In genomic region chr1:168518087-168518486, GRCm38 (mm10) we compare ENCODE assay signal across 17 mouse cellular contexts.
DNase-seq lines count a peak whose midpoint lies in the region; ATAC-seq and TF ChIP-seq lines count a peak whose summit lies in the region.
"Had no signal": no experiment of that assay in that cellular context is flagged by ENCODE, and none has a peak within 500 bp of the region (broad histone marks: within the 10 kb centered on the region; RNA-seq: fewer than 3 reads in every experiment).

No protein-coding gene starts in this region.

- peak; percentile 89 for TF ChIP-seq EP300 in lung, postnatal 0 days (IDR thresholded peaks at IDR 0.05)

- no peak for TF ChIP-seq CTCF in lung, embryonic 14.5 days (IDR thresholded peaks at IDR 0.05; ENCODE audit: low read depth)
- no peak for TF ChIP-seq CTCF in lung, postnatal 0 days (IDR thresholded peaks at IDR 0.05)

- no peaks in the 10 kb centered on the region for H3K4me1 ChIP-seq in lung, embryonic 14.5 days (ENCODE audit: insufficient read depth)
- H3K4me1 ChIP-seq in lung, postnatal 0 days (ENCODE audit: insufficient read depth, low read depth, low read length) = no peaks in the 10 kb centered on the region
- no peaks in the 10 kb centered on the region for H3K4me1 ChIP-seq in heart, embryonic 12.5 days (replicated peaks)
- H3K4me1 ChIP-seq in intestine, embryonic 15.5 days (replicated peaks) = no peaks in the 10 kb centered on the region
- H3K4me1 ChIP-seq: embryonic facial prominence, embryonic 12.5 days; forebrain, embryonic 15.5 days; hindbrain, embryonic 10.5 days; hindbrain, embryonic 15.5 days had no signal

- H3K9me3 ChIP-seq in lung, embryonic 14.5 days (ENCODE audit: low read depth, low read length) = no peaks in the 10 kb centered on the region
- H3K9me3 ChIP-seq in lung, postnatal 0 days (ENCODE audit: low read length) = no peaks in the 10 kb centered on the region
- H3K9me3 ChIP-seq in heart, embryonic 12.5 days (replicated peaks) = no peaks in the 10 kb centered on the region
- H3K9me3 ChIP-seq in intestine, embryonic 15.5 days = no peaks in the 10 kb centered on the region
- H3K9me3 ChIP-seq: embryonic facial prominence, embryonic 12.5 days; forebrain, embryonic 15.5 days; hindbrain, embryonic 10.5 days; hindbrain, embryonic 15.5 days had no signal

- DNase-seq in adrenal gland, adult 2 months = peak; percentile 28
- no peak for DNase-seq in adrenal gland, adult 18-20 months (ENCODE audit: low spot score in 2 of 2)
- peak; percentile 9 for DNase-seq in lung, embryonic 14.5 days
- DNase-seq in lung, postnatal 14 days = no peak
- DNase-seq in lung, postnatal 0 days (ENCODE audit: low spot score) = peak; percentile 87
- DNase-seq: cerebellum, adult 11 months; cerebellum, adult 8-10 months; cerebellum, postnatal 14 days; gastrocnemius, postnatal 36 days; heart, adult 2 months had no signal

- H3K4me3 ChIP-seq in lung, embryonic 14.5 days (ENCODE audit: low read depth, low read length) = no peak overlapping the region
- H3K4me3 ChIP-seq in lung, postnatal 0 days (ENCODE audit: low read depth, low read length) = no peak overlapping the region
- H3K4me3 ChIP-seq in heart, embryonic 12.5 days = no peak overlapping the region
- H3K4me3 ChIP-seq in intestine, embryonic 15.5 days (replicated peaks) = no peak overlapping the region
- H3K4me3 ChIP-seq: embryonic facial prominence, embryonic 12.5 days; forebrain, embryonic 15.5 days; heart, adult 2 months; hindbrain, embryonic 10.5 days; hindbrain, embryonic 15.5 days had no signal

- H3K4me2 ChIP-seq in lung, embryonic 14.5 days = no peak overlapping the region
- no peak overlapping the region for H3K4me2 ChIP-seq in lung, postnatal 0 days (replicated peaks; ENCODE audit: low read depth, low read length)
- no peak overlapping the region for H3K4me2 ChIP-seq in heart, embryonic 12.5 days
- no peak overlapping the region for H3K4me2 ChIP-seq in intestine, embryonic 15.5 days (replicated peaks)
- H3K4me2 ChIP-seq: embryonic facial prominence, embryonic 12.5 days; forebrain, embryonic 15.5 days; heart, embryonic 11.5 days; hindbrain, embryonic 15.5 days had no signal

- H3K9ac ChIP-seq in lung, embryonic 14.5 days = no peak overlapping the region
- no peak overlapping the region for H3K9ac ChIP-seq in lung, postnatal 0 days (replicated peaks; ENCODE audit: low read depth)
- H3K9ac ChIP-seq in heart, embryonic 12.5 days = no peak overlapping the region
- H3K9ac ChIP-seq in intestine, embryonic 15.5 days = no peak overlapping the region
- H3K9ac ChIP-seq: embryonic facial prominence, embryonic 12.5 days; forebrain, embryonic 15.5 days; hindbrain, embryonic 15.5 days had no signal

- no peaks in the 10 kb centered on the region for H3K36me3 ChIP-seq in lung, embryonic 14.5 days (ENCODE audit: insufficient read depth)
- H3K36me3 ChIP-seq in lung, postnatal 0 days (ENCODE audit: insufficient read depth, low read length) = no peaks in the 10 kb centered on the region
- H3K36me3 ChIP-seq in heart, embryonic 12.5 days = no peaks in the 10 kb centered on the region
- H3K36me3 ChIP-seq in intestine, embryonic 15.5 days = no peaks in the 10 kb centered on the region
- H3K36me3 ChIP-seq: embryonic facial prominence, embryonic 12.5 days; forebrain, embryonic 15.5 days; hindbrain, embryonic 10.5 days; hindbrain, embryonic 15.5 days had no signal

- WGBS in lung, embryonic 14.5 days = 70% methylated on average over 6 of the region's 6 CpGs
- 52% methylated on average over 6 of the region's 6 CpGs for WGBS in lung, postnatal 0 days
- WGBS in heart, embryonic 12.5 days = 92% methylated on average over 6 of the region's 6 CpGs
- 93% methylated on average over 6 of the region's 6 CpGs for WGBS in intestine, embryonic 15.5 days

- no peaks in the 10 kb centered on the region for H3K27me3 ChIP-seq in lung, embryonic 14.5 days (ENCODE audit: insufficient read depth, low read length)
- H3K27me3 ChIP-seq in lung, postnatal 0 days (replicated peaks; ENCODE audit: insufficient read depth, low read length) = no peaks in the 10 kb centered on the region
- H3K27me3 ChIP-seq in heart, embryonic 12.5 days (replicated peaks) = no peaks in the 10 kb centered on the region
- H3K27me3 ChIP-seq in intestine, embryonic 15.5 days (replicated peaks) = no peaks in the 10 kb centered on the region
- H3K27me3 ChIP-seq: embryonic facial prominence, embryonic 12.5 days; forebrain, embryonic 15.5 days; hindbrain, embryonic 15.5 days had no signal

- H3K27ac ChIP-seq in lung, embryonic 14.5 days (ENCODE audit: low read depth) = no peak overlapping the region
- H3K27ac ChIP-seq in lung, postnatal 0 days (ENCODE audit: low read length) = no peak overlapping the region
- H3K27ac ChIP-seq in heart, embryonic 12.5 days (ENCODE audit: poor library complexity, severe bottlenecking) = no peak overlapping the region
- no peak overlapping the region for H3K27ac ChIP-seq in intestine, embryonic 15.5 days
- H3K27ac ChIP-seq: embryonic facial prominence, embryonic 12.5 days; forebrain, embryonic 15.5 days; heart, adult 2 months; hindbrain, embryonic 10.5 days; hindbrain, embryonic 15.5 days had no signal

- ATAC-seq in lung, embryonic 14.5 days (ENCODE audit: insufficient read depth) = peak; percentile 70
- peak; percentile 95 for ATAC-seq in lung, postnatal 0 days
- ATAC-seq in heart, embryonic 12.5 days (ENCODE audit: insufficient number of reproducible peaks, low FRiP score) = no peak
- no peak for ATAC-seq in intestine, embryonic 15.5 days
- ATAC-seq: forebrain, embryonic 15.5 days had no signal

Comparison
In these comparisons a context has a peak if more than half of its experiments do, and no peak if none do; other contexts are left out.
1. DNase-seq: peak in adrenal gland, adult 2 months (single experiment), lung, embryonic 14.5 days (single experiment) and lung, postnatal 0 days (single experiment); none in adrenal gland, adult 18-20 months (0 of 2) and lung, postnatal 14 days (single experiment).
2. ATAC-seq: peak in lung, embryonic 14.5 days (single experiment) and lung, postnatal 0 days (single experiment); none in heart, embryonic 12.5 days (single experiment) and intestine, embryonic 15.5 days (single experiment).